Mouse (Mus musculus): Measurements from ENCODE around the gene Dcbld1. TPM values are rescaled to one million over a fixed set of nuclear protein-coding genes. Genes with fewer than 3 reads are reported as not detected.
A peak's percentile ranks its signal among the peaks of the same experiment; 100 is the strongest.
"Not testable (repeated sequence)": the region's sequence is repeated elsewhere in the genome, so short reads cannot be mapped to it uniquely, and the experiment has no call there.

Gene Dcbld1
- polyA plus RNA-seq, 1 experiment from 2014 or later = 15.8 TPM

DNA sequence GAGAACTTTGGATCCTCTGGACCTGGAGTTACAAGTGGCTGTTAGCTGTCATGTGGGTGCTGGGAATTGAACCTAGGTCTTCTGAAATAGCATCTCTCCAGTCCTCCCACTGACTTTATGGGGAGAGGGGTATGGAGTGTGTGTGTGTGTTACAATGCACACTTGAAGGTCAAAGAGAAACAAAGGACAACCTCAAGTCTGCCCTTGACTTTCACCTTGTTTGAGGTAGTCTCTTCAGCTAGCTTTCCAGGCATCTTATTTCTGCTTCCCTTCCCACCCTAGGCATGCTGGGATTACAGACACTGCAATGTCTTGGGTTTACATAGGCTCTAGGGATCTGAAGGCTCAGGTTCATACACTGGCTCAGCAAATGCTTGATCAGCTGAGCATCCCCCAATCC lies 68.9 kb downstream of the Dcbld1 start:
- Histone ChIP-seq H3K4me1 (ENCODE audit: control insufficient read depth, insufficient read depth, low read length) (no peaks in the 10 kb centered on the region), H3K27ac (replicated peaks; ENCODE audit: low read depth, low read length) (no peak overlapping the region), H3K9me3 (ENCODE audit: control insufficient read depth, low read length) (no peaks in the 10 kb centered on the region), H3K36me3 (ENCODE audit: control insufficient read depth, insufficient read depth, low read length) (no peaks in the 10 kb centered on the region), H3K9ac (replicated peaks; ENCODE audit: low read length) (no peak overlapping the region), H3K27me3 (ENCODE audit: control insufficient read depth, insufficient read depth, low read length) (no peaks in the 10 kb centered on the region), H3K4me2 (ENCODE audit: low read length) (no peak overlapping the region), H3K4me3 (replicated peaks; ENCODE audit: low read depth, low read length) (no peak overlapping the region)
- no peak for ATAC-seq (ENCODE audit: low FRiP score, low TSS enrichment)
- no peak for DNase-seq

DNA sequence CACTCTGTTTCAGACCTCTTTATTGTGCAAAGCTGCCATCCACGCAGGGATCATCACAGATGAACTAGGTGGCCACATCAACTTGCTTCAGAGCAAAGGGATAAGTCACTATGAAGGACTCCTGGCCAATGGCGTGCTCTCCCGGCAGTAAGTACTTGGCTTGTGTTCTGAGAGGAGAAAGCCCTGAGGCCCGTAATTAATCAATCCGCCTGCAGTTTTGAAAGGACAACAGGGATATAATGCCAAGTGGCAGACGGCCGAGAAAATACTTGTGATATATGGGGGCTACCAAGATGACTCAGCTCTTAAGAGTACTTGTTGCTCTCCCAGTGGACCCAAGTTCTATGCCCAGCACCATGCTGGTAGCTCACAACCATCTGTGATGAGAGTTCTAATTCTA lies 71.2 kb downstream of the Dcbld1 start:
- Histone ChIP-seq H3K4me3 (replicated peaks; ENCODE audit: low read depth, low read length) (no peak overlapping the region), H3K27me3 (ENCODE audit: control insufficient read depth, insufficient read depth, low read length) (no peaks in the 10 kb centered on the region), H3K9ac (replicated peaks; ENCODE audit: low read length) (no peak overlapping the region), H3K36me3 (ENCODE audit: control insufficient read depth, insufficient read depth, low read length) (no peaks in the 10 kb centered on the region), H3K4me2 (ENCODE audit: low read length) (no peak overlapping the region), H3K27ac (replicated peaks; ENCODE audit: low read depth, low read length) (no peak overlapping the region), H3K4me1 (ENCODE audit: control insufficient read depth, insufficient read depth, low read length) (no peaks in the 10 kb centered on the region), H3K9me3 (ENCODE audit: control insufficient read depth, low read length) (no peaks in the 10 kb centered on the region)
- no peak for DNase-seq
- ATAC-seq (ENCODE audit: low FRiP score, low TSS enrichment) = no peak
- 87% methylated on average over 7 of the region's 7 CpGs for WGBS

DNA sequence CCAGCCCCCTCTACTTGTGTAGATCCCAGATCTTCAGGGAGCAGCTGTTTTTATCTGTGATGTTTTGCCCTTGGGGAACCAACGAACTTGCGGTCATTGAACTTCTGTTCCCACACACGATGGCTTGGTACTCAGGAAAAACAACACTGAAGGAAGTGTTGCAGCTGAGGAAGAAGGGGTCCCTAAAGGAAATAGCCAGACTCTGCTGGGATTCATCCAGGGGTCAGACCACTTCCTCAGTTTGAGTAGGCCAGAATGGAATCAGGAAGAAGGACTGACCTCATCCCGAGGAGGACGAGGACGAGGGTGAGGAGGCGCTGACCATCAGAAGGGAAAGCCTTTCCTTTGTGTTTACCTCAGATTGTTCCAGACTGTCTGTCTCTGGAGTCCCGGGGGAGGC lies 75.8 kb downstream of the Dcbld1 start:
- H3K9ac ChIP-seq (replicated peaks; ENCODE audit: low read length) = no peak overlapping the region
- H3K4me2 ChIP-seq (ENCODE audit: low read length) = no peak overlapping the region
- H3K27ac ChIP-seq (replicated peaks; ENCODE audit: low read depth, low read length) = no peak overlapping the region
- H3K27me3 ChIP-seq (ENCODE audit: control insufficient read depth, insufficient read depth, low read length) = no peaks in the 10 kb centered on the region
- H3K36me3 ChIP-seq (ENCODE audit: control insufficient read depth, insufficient read depth, low read length) = no peaks in the 10 kb centered on the region
- no peaks in the 10 kb centered on the region for H3K4me1 ChIP-seq (ENCODE audit: control insufficient read depth, insufficient read depth, low read length)
- no peak overlapping the region for H3K4me3 ChIP-seq (replicated peaks; ENCODE audit: low read depth, low read length)
- 93% methylated on average over 8 of the region's 8 CpGs for WGBS
- ATAC-seq (ENCODE audit: low FRiP score, low TSS enrichment) (no peak), DNase-seq (no peak)
- H3K9me3 ChIP-seq (ENCODE audit: control insufficient read depth, low read length) = no peaks in the 10 kb centered on the region

DNA sequence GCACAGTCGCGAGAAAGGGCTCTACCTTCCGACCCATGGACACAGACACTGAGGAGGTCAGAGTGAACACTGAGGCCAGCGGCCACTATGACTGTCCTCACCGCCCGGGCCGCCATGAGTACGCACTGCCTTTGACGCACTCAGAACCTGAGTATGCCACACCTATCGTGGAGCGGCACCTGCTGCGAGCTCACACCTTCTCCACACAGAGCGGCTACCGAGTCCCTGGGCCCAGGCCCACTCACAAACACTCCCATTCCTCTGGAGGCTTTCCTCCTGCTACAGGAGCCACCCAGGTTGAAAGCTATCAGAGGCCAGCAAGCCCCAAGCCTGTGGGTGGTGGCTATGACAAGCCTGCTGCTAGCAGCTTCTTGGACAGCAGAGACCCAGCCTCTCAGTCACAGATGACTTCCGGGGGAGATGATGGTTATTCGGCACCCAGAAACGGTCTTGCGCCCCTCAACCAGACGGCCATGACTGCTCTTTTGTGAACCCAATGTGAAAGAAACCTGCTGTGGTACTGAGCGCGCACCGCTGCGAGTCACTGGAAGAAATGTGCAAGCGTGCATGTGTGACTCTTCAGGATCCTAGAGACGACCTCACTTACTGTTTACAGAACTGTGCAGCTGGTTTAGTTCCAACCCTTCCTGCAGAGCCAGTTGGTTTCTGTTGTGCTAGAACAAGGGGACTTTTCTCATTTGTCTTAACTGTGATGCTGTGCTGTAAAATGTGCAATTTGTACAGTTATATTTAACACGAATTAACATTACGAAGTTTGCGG lies 86.3 kb downstream of the Dcbld1 start:
- no peaks in the 10 kb centered on the region for H3K27me3 ChIP-seq (ENCODE audit: control insufficient read depth, insufficient read depth, low read length)
- H3K27ac ChIP-seq (replicated peaks; ENCODE audit: low read depth, low read length) = no peak overlapping the region
- no peaks in the 10 kb centered on the region for H3K4me1 ChIP-seq (ENCODE audit: control insufficient read depth, insufficient read depth, low read length)
- DNase-seq (no peak), ATAC-seq (ENCODE audit: low FRiP score, low TSS enrichment) (no peak)
- H3K36me3 ChIP-seq (ENCODE audit: control insufficient read depth, insufficient read depth, low read length) = peaks cover 14% of the 10 kb centered on the region; the same call in 1 of the 2 replicates
- H3K9me3 ChIP-seq (ENCODE audit: control insufficient read depth, low read length) = no peaks in the 10 kb centered on the region
- WGBS = 96% methylated on average over 28 of the region's 28 CpGs
- H3K4me3 ChIP-seq (replicated peaks; ENCODE audit: low read depth, low read length) = no peak overlapping the region
- H3K4me2 ChIP-seq (ENCODE audit: low read length) = no peak overlapping the region
- H3K9ac ChIP-seq (replicated peaks; ENCODE audit: low read length) = no peak overlapping the region

DNA sequence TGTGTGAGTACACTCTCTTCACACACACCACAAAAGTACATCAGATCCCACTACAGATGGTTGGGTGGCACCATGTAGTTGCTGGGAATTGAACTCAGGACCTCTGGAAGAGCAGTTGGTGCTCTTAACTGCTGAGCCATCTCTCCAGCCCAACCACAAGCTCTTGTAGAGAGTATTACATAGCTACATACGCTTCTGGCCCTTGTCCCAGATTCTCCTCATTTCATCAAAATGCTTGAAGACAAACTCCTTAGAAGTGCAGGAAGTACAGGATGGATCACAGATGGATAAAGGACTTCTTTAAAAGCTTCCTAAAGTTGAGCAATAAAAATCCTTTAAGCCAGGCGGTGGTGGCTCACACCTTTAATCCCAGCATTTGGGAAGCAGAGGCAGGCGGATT lies 88.5 kb downstream of the Dcbld1 start:
- 98% methylated on average over 3 of the region's 3 CpGs for WGBS
- H3K9ac ChIP-seq (replicated peaks; ENCODE audit: low read length) = no peak overlapping the region
- no peaks in the 10 kb centered on the region for H3K9me3 ChIP-seq (ENCODE audit: control insufficient read depth, low read length)
- H3K4me3 ChIP-seq (replicated peaks; ENCODE audit: low read depth, low read length) = no peak overlapping the region
- no peak overlapping the region for H3K27ac ChIP-seq (replicated peaks; ENCODE audit: low read depth, low read length)
- no peaks in the 10 kb centered on the region for H3K4me1 ChIP-seq (ENCODE audit: control insufficient read depth, insufficient read depth, low read length)
- H3K36me3 ChIP-seq (ENCODE audit: control insufficient read depth, insufficient read depth, low read length) = peaks cover 14% of the 10 kb centered on the region; the same call in 1 of the 2 replicates
- no peak for DNase-seq
- H3K27me3 ChIP-seq (ENCODE audit: control insufficient read depth, insufficient read depth, low read length) = no peaks in the 10 kb centered on the region
- no peak overlapping the region for H3K4me2 ChIP-seq (ENCODE audit: low read length)
- ATAC-seq (ENCODE audit: low FRiP score, low TSS enrichment) = no peak

DNA sequence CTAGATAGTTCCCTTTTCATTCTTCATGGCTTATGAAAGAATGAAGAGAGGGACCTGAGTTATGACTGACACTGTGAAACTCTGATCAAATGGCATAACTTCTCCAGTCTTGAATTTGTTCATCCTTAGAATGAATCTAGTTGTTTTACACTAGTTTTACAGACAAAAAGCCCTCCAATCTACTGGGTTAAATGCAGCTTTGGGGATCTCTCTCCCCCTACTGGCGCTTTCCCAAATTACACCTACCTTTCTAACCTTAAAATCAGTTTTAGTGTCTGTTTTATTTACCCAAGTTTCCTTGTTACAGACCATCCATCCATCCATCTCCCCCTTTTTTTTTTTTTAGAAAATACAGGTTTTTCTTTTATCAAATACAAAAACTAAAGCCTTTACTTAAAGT lies 97.6 kb downstream of the Dcbld1 start:
- Histone ChIP-seq H3K27ac (replicated peaks; ENCODE audit: low read depth, low read length) (no peak overlapping the region), H3K27me3 (ENCODE audit: control insufficient read depth, insufficient read depth, low read length) (no peaks in the 10 kb centered on the region), H3K4me2 (ENCODE audit: low read length) (no peak overlapping the region), H3K4me3 (replicated peaks; ENCODE audit: low read depth, low read length) (no peak overlapping the region), H3K9ac (replicated peaks; ENCODE audit: low read length) (no peak overlapping the region), H3K9me3 (ENCODE audit: control insufficient read depth, low read length) (no peaks in the 10 kb centered on the region), H3K4me1 (ENCODE audit: control insufficient read depth, insufficient read depth, low read length) (no peaks in the 10 kb centered on the region), H3K36me3 (ENCODE audit: control insufficient read depth, insufficient read depth, low read length) (peaks cover 3% of the 10 kb centered on the region; the same call in 1 of the 2 replicates)
- ATAC-seq (ENCODE audit: low FRiP score, low TSS enrichment) (no peak), DNase-seq (peak; percentile 79)
- 0% methylated on average over 1 of the region's 1 CpGs for WGBS

DNA sequence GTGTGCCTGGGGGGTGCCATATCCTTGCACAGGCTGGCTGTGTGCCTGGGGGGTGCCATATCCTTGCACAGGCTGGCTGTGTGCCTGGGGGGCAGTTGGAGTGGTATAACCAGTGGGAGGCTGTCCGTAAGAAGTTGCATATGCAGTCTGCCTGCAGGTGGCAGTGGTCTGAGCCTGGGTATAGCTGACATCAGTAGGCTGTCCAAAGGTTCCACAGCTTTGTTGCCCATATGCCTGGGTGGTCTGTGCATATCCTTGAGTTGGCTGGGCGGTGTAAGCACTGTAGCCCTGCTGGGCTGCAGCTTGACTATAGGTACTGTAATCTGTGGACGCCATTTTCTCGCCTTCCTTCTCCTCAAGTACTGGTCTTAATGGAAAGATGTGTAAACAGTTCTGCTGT lies 109.9 kb downstream of the Dcbld1 start:
- 97% methylated on average over 4 of the region's 4 CpGs for WGBS
- not testable (repeated sequence) for H3K4me3 ChIP-seq (replicated peaks; ENCODE audit: low read depth, low read length); H3K9me3 ChIP-seq (ENCODE audit: control insufficient read depth, low read length); DNase-seq; H3K4me1 ChIP-seq (ENCODE audit: control insufficient read depth, insufficient read depth, low read length); H3K27ac ChIP-seq (replicated peaks; ENCODE audit: low read depth, low read length); H3K4me2 ChIP-seq (ENCODE audit: low read length); H3K27me3 ChIP-seq (ENCODE audit: control insufficient read depth, insufficient read depth, low read length); H3K9ac ChIP-seq (replicated peaks; ENCODE audit: low read length); ATAC-seq (ENCODE audit: low FRiP score, low TSS enrichment)
- H3K36me3 ChIP-seq (ENCODE audit: control insufficient read depth, insufficient read depth, low read length) = peaks cover 64% of the 10 kb centered on the region

DNA sequence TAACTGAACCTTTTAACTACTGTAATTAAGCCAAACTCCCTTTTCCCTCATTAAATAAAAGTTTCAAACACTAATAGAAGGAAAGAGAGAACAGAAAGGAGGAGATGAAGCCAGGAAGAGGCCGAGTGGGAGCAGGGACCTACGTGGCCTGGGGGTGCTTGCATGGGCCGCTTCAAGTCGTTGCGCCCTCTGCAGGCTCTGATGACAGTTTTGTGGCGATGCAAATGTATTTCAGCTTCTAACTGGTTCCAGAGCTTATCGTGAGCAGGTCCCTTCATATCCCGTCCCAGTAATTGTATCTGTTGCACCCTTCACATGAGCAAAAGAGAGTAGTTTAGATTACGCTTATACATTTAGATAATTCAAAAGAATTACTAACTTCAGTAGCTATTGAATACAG lies 119.8 kb downstream of the Dcbld1 start:
- ATAC-seq (ENCODE audit: low FRiP score, low TSS enrichment) = no peak
- H3K9me3 ChIP-seq (ENCODE audit: control insufficient read depth, low read length) = no peaks in the 10 kb centered on the region
- no peak overlapping the region for H3K9ac ChIP-seq (replicated peaks; ENCODE audit: low read length)
- no peak overlapping the region for H3K4me3 ChIP-seq (replicated peaks; ENCODE audit: low read depth, low read length)
- no peak overlapping the region for H3K27ac ChIP-seq (replicated peaks; ENCODE audit: low read depth, low read length)
- H3K4me2 ChIP-seq (ENCODE audit: low read length) = no peak overlapping the region
- no peaks in the 10 kb centered on the region for H3K4me1 ChIP-seq (ENCODE audit: control insufficient read depth, insufficient read depth, low read length)
- DNase-seq = peak; percentile 11
- H3K27me3 ChIP-seq (ENCODE audit: control insufficient read depth, insufficient read depth, low read length) = no peaks in the 10 kb centered on the region
- 70% methylated on average over 9 of the region's 9 CpGs for WGBS
- H3K36me3 ChIP-seq (ENCODE audit: control insufficient read depth, insufficient read depth, low read length) = peaks cover 43% of the 10 kb centered on the region

DNA sequence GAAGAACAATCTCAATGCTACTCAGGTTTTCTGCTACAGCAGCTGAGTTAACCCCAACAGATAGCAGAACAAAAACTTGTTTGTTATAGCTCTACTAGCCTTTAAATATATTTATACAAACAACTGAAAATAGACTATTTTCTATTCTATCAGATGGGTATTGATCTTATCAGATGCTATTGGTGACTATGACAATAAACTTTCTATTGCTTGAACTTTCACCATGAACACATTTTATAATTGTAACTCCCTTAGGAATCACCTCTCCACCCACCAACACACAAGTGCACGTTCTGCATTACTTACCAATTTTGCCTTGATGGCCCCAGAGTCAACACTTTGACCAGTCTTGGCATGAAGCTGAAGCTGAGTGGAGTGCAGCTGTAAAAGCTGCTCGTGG lies 125.0 kb downstream of the Dcbld1 start, which contains the start of gene Gm26741:
TSS of gene Gm26741 (plus strand) at position 301 of the 400 bp plus-strand sequence.
- no peaks in the 10 kb centered on the region for H3K27me3 ChIP-seq (ENCODE audit: control insufficient read depth, insufficient read depth, low read length)
- peaks cover 12% of the 10 kb centered on the region for H3K36me3 ChIP-seq (ENCODE audit: control insufficient read depth, insufficient read depth, low read length)
- H3K9me3 ChIP-seq (ENCODE audit: control insufficient read depth, low read length) = no peaks in the 10 kb centered on the region
- no peak within 1 kb of the TSS for H3K4me2 ChIP-seq (ENCODE audit: low read length)
- no peak within 1 kb of the TSS for H3K4me3 ChIP-seq (replicated peaks; ENCODE audit: low read depth, low read length)
- WGBS = 89% methylated on average over 2 of the region's 2 CpGs
- no peak within 1 kb of the TSS for H3K27ac ChIP-seq (replicated peaks; ENCODE audit: low read depth, low read length)
- no peak for ATAC-seq (ENCODE audit: low FRiP score, low TSS enrichment)
- no peak for DNase-seq
- H3K9ac ChIP-seq (replicated peaks; ENCODE audit: low read length) = no peak within 1 kb of the TSS
- H3K4me1 ChIP-seq (ENCODE audit: control insufficient read depth, insufficient read depth, low read length) = no peaks in the 10 kb centered on the region

All from midbrain, embryonic 14.5 days (tissue).